Mouse (Mus musculus): ENCODE measurements at regions not wholly inside any gene's neighbourhood (a gene's known extent, or its start where the extent isn't known, plus 50 kb on each side); places are given as distances from the start of the nearest gene placed in this dataset.
"Not testable (repeated sequence)": the region's sequence is repeated elsewhere in the genome, so short reads cannot be mapped to it uniquely, and the experiment has no call there.

GRCm38 (mm10) chr6:14504171-14504570 is 250.9 kb downstream of the Ppp1r3a start:
- H3K36me3 ChIP-seq (ENCODE audit: control insufficient read depth, insufficient read depth, low read length, poor library complexity, severe bottlenecking): no peaks in the 10 kb centered on the region
- peak; percentile 8 for DNase-seq (ENCODE audit: low read depth, low spot score)

GRCm38 (mm10) chr6:14500663-14501062 is 254.4 kb downstream of the Ppp1r3a start:
- Histone ChIP-seq H3K27me3 (ENCODE audit: control insufficient read depth, insufficient read depth, low read length, poor library complexity, severe bottlenecking) (no peaks in the 10 kb centered on the region), H3K36me3 (ENCODE audit: control insufficient read depth, insufficient read depth, low read length, poor library complexity, severe bottlenecking) (no peaks in the 10 kb centered on the region)
- DNase-seq (ENCODE audit: low read depth, low spot score): no peak

More at GRCm38 (mm10) chr6:14504171-14504570, 250.9 kb downstream of the Ppp1r3a start:
- no peaks in the 10 kb centered on the region for H3K27me3 ChIP-seq (ENCODE audit: control insufficient read depth, insufficient read depth, low read length, poor library complexity, severe bottlenecking)

- DNase-seq (ENCODE audit: low read depth, low spot score); H3K36me3 ChIP-seq (ENCODE audit: control insufficient read depth, insufficient read depth, low read length, poor library complexity, severe bottlenecking); H3K27me3 ChIP-seq (ENCODE audit: control insufficient read depth, insufficient read depth, low read length, poor library complexity, severe bottlenecking): not testable (repeated sequence)
These were observed 255.2 kb downstream of the Ppp1r3a start for GRCm38 (mm10) chr6:14499882-14500281.

GRCm38 (mm10) chr6:14486642-14487041 is 268.4 kb downstream of the Ppp1r3a start:
- H3K36me3 ChIP-seq (ENCODE audit: control insufficient read depth, insufficient read depth, low read length, poor library complexity, severe bottlenecking); DNase-seq (ENCODE audit: low read depth, low spot score): not testable (repeated sequence)

GRCm38 (mm10) chr6:14456394-14456793 is 298.7 kb downstream of the Ppp1r3a start:
- DNase-seq (ENCODE audit: low read depth, low spot score): no peak
- Histone ChIP-seq H3K36me3 (ENCODE audit: control insufficient read depth, insufficient read depth, low read length, poor library complexity, severe bottlenecking) (no peaks in the 10 kb centered on the region), H3K27me3 (ENCODE audit: control insufficient read depth, insufficient read depth, low read length, poor library complexity, severe bottlenecking) (no peaks in the 10 kb centered on the region)

More at GRCm38 (mm10) chr6:14486642-14487041, 268.4 kb downstream of the Ppp1r3a start:
- not testable (repeated sequence) for H3K27me3 ChIP-seq (ENCODE audit: control insufficient read depth, insufficient read depth, low read length, poor library complexity, severe bottlenecking)

GRCm38 (mm10) chr6:14453321-14453720 is 301.8 kb downstream of the Ppp1r3a start:
- not testable (repeated sequence) for H3K27me3 ChIP-seq (ENCODE audit: control insufficient read depth, insufficient read depth, low read length, poor library complexity, severe bottlenecking); H3K36me3 ChIP-seq (ENCODE audit: control insufficient read depth, insufficient read depth, low read length, poor library complexity, severe bottlenecking); DNase-seq (ENCODE audit: low read depth, low spot score)

- no peak for DNase-seq (ENCODE audit: low read depth, low spot score)
- no peaks in the 10 kb centered on the region for H3K36me3 ChIP-seq (ENCODE audit: control insufficient read depth, insufficient read depth, low read length, poor library complexity, severe bottlenecking)
- H3K27me3 ChIP-seq (ENCODE audit: control insufficient read depth, insufficient read depth, low read length, poor library complexity, severe bottlenecking): no peaks in the 10 kb centered on the region
These were observed 323.3 kb downstream of the Ppp1r3a start for GRCm38 (mm10) chr6:14431751-14432150.

GRCm38 (mm10) chr6:14409772-14410171 is 345.3 kb downstream of the Ppp1r3a start:
- Histone ChIP-seq H3K27me3 (ENCODE audit: control insufficient read depth, insufficient read depth, low read length, poor library complexity, severe bottlenecking) (no peaks in the 10 kb centered on the region), H3K36me3 (ENCODE audit: control insufficient read depth, insufficient read depth, low read length, poor library complexity, severe bottlenecking) (no peaks in the 10 kb centered on the region)
- no peak for DNase-seq (ENCODE audit: low read depth, low spot score)

GRCm38 (mm10) chr6:14407754-14408153 is 347.3 kb downstream of the Ppp1r3a start:
- Histone ChIP-seq H3K27me3 (ENCODE audit: control insufficient read depth, insufficient read depth, low read length, poor library complexity, severe bottlenecking) (no peaks in the 10 kb centered on the region), H3K36me3 (ENCODE audit: control insufficient read depth, insufficient read depth, low read length, poor library complexity, severe bottlenecking) (no peaks in the 10 kb centered on the region)
- DNase-seq (ENCODE audit: low read depth, low spot score): no peak

- Histone ChIP-seq H3K27me3 (ENCODE audit: control insufficient read depth, insufficient read depth, low read length, poor library complexity, severe bottlenecking) (no peaks in the 10 kb centered on the region), H3K36me3 (ENCODE audit: control insufficient read depth, insufficient read depth, low read length, poor library complexity, severe bottlenecking) (no peaks in the 10 kb centered on the region)
- DNase-seq (ENCODE audit: low read depth, low spot score): no peak
These were observed 396.8 kb downstream of the Ppp1r3a start for GRCm38 (mm10) chr6:14358280-14358679.
